Mouse (Mus musculus) spleen, postnatal 10 days (tissue): Measurements from ENCODE around the gene Upk3b.
A peak's percentile ranks its signal among the peaks of the same experiment; 100 is the strongest.

Experiments
- DNase-seq, 2 experiments: peaks; one replicate each; pipeline ENCODE4 v3.0.0; 2021 to 2022; ENCODE audit warnings: low spot score in 2 of 2

The Upk3b gene

DNA sequence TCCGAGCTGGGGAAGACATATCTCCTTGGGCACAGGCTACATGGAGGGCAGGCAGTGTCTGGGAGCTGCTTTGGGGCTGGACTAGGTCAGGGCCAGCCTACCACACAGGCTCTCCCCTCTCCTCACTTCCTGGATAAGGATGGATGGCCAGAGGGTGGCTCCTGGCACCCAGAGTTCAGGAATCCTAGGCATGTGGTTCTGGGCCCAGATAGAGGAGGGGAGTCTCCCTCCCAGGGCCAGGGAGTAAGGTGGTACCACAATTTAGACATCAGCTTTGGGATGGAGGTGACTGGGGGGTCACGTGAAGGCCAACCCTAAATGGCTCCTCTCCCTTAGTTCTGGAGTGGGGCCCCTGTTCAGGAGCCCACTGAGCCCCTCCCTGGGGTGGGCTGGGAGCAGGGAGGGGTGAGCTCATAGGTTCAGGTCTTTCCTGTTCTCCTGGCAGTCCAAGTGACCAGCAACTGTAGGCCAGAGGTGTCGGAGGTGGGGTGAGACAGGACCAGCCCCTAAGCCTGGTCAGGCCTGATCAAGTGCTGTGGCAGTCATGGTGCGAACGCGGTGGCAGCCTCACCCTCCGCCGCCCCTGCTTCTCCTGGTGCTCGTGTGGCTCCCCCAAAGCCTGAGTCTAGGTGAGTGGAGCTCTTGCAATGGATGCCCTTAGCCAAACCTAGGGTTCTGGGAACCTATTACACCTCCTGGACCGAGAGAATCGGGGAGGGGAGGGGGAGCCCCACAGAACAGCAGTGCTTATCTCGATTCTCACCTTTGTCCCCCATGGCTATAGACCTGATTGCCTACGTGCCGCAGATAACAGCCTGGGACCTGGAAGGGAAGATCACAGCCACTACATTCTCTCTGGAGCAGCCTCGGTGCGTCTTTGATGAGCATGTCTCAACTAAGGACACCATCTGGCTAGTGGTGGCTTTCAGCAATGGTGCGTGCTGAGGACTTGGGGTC, at the start of gene Upk3b:
TSS of gene Upk3b (plus strand) at position 239 of the 957 bp plus-strand sequence.
- DNase-seq, result no peak

DNA sequence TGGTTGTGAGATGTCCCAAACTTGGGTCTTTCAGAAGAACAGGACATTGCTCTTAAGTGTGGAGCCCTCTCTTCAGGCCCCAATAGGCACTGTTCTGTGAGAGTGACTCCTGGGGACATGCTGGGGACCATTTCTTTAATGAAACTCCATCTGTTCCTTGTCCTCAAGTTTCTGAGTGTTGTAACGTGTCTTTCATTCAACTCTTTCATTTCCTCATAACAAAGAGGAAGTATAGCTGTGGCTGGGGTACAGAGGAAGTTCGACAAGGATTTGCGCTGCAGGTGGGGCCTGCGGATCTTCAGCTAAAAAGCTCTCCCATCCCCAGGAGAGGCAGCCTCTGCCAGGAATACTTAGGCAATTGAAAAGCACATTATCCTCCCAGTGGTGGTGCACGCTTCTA, 47.7 kb upstream of the Upk3b start:
- DNase-seq, result peak in 1 of 2 experiments; percentile 42

DNA sequence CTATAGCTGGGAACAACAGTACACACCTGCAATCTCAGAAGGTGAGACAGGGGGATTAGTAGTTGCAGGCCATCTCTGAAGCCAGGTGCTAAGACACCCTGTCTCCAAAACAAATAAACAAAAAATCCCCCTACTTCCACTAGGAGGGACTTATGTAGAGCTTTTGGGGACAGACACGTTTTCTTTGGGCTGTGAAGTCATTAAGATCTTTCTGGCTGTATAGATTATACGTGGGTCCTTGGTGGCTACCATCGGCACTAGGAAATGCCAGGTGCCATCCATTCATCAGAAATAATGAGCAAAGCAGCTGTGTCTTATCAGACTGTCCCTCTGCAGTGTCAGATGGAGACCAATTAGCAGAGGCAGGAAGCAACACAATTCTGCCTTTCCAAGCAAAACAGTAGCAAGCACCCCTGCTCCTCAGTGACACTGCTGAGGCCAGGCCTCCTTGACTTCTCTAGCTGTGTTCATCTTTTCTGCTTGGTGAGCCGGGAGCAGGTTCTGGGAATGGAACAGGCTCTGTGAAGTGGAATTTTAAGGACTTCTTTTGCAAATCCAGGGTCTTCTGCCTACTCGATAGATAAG, 44.8 kb upstream of the Upk3b start:
- no peak for DNase-seq

DNA sequence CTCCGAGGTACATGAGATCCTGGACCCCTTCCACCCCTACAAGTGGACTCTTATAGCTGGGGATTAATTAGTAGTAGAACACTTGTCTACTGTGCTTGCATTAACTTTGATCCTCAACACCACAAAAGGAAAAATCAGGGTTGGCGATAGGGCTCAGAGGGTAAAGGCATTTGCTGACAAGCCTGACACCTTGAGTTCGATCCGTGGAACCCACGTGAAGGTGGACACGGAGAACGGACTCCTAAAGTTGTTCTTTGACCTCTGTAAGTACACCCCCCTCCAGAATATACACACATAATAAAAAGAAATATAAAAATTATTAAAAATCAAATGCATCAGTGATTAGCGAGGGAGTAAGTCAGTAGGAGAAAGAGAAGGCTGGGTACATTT, 44.0 kb upstream of the Upk3b start:
- no peak for DNase-seq

DNA sequence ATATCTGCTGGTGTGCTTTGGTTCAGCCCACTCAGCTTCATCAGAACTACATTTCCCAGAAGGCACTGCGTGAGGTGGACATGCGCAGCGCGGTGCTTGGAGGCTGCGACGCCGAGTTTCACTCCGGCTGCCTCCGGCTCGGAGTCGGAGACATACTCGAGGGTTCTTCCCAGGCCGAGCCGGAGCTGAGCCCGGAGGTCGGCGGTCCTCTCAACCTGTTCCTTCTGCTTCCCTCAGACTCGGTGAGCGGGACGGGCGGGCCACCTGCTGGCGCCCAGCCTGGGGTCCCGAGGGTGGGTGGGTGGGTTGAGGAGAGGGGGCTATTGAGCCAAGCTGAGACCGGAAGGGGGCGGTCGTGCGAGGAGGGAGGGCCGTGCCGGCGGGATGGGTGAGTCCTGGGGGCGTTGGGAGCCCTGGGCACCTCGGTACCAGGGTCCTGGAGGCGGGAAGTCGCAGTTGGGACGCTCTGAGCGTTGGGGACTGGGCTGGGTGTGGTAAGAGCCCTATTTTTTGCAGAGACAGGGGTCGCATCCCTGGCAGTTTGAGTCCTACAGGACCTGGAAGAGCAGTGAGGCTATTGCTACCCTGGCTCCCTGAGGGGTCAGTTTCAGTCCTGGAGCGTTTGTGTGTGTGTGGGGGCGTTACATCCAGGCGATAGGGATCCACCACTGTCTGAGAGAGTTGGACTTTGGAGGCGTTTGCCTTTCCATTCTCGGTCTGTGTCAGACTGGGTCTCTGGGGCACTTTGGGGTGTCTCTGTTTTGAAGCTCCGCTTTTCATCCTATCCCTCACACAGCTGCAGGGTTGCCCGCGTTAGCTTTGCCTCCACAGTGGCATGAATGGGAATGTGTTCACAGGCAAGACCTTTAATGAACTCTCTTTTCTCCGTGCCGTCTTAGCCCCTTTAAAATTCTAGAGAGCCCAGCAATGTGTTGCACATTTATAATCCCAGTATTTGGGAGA, 43.3 kb upstream of the Upk3b start, which contains the start of gene Dtx2:
TSS of gene Dtx2 (plus strand) at position 76 of the 963 bp plus-strand sequence.
- peak; percentile 83 to 92 for DNase-seq

DNA sequence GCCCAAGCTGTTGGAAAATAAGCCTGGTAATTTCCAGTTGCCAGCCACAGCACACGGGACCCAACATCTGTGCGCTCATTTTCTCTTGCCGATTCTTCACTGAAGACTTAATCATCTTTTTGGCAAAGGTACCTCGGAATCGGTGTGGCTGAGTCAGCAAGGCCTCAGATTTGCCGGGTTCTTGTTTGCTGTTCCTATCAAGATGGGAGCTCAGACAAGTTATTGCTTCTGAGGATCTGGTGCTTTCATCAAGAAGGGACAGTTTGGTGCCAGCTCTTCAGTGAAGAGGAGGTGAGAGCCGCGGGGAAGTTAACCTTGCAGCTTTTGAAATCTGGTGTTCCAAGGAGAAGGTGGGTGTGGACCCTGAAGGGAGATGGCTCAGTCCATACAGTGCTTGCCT, 42.1 kb upstream of the Upk3b start:
- no peak for DNase-seq

DNA sequence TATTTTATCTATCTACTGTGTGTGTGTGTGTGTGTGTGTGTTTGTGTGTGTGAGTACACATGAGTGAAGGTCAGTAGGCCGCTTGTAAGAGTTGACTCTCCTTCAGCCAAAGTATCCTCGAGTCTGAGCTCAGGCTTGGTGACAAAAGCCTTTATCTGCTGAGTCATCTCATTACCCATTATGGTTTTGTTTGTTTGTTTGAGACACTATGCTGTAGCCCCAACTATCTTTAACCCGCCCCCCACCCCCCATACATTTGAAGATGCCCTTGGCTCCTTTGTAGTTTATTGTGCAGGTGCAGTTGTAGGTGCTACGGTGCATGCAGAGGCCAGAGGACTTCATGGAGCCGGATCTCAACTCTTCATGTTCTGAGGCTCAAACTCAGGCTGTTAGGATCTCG, 37.1 kb upstream of the Upk3b start:
- no peak for DNase-seq

DNA sequence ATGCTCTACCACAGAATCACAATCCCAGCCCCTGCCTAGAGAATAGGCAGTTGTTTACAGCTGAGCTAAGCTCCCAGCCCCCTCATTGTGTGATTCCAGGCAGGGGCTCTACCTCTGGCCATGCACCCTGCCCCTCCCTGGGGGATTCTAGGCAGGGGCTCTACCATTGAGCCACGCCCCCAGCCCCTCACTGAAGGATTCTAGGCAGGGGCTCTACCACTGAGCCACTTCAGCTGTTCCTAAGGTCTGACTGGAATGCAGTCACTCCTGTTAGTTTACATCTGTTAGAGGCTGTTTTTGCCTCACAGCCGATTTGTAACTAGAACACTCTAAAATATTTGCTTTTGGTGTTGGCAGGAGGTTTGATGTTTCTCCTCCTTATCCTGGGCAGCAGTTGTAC, 36.0 kb upstream of the Upk3b start:
- DNase-seq, result no peak

DNA sequence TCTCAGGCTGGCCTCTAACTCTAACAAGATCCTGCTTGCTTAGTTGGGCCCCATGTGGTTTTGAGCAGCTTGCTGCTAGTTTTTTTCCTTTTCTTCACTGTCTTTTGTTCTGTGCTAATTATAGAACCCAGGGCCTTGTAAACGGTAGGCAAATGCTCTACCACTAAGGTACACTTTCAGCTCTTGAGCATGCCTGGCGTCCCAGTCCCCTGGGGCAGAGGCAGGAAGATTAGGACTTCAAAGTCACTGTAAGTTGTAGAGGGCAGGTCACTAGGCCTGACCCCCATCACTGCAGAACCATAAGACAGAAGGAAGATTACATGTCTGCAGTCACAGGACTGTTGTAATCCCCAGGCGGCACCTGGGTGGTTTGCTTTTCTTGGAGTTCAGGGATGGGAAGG, 35.5 kb upstream of the Upk3b start:
- DNase-seq, result no peak

DNA sequence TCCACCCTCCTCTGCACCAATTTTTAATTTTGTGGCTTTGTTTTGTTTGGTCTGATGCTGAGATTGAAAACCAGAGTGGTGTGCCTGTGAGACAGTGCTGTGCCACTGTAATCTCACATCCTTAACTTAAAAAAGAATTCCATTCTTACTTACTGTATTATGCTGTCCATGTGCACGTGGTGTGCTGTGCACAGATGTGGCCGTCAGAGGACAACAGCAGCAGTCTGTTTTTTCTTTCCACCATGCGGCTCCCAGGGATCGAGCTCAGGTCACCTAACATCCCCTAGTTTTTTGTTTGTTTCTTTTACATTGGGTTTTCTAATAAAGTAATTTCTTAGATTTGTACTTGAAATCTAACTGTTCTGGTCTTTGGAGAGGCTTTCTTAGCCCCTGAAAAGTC, 33.8 kb upstream of the Upk3b start:
- no peak for DNase-seq

DNA sequence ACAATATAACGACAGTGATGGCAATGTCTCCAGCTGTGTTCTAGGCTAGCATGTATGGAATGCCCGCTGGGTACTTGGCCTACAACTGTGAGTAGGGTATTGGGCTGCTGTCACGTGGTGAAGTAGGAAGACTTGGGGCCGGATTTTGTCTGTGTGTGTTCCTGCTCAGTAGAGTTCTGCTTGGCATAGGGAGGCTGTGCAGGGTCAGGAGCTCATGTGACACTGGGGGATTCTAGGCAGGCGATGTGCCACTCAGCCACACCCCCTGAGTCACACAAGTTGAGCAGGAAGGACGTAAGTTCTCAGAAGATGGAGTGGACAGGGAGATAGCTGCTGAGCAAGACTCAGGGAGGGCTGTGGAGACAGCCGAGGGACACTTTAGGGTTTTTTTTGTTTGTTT, 30.6 kb upstream of the Upk3b start:
- DNase-seq, result no peak

DNA sequence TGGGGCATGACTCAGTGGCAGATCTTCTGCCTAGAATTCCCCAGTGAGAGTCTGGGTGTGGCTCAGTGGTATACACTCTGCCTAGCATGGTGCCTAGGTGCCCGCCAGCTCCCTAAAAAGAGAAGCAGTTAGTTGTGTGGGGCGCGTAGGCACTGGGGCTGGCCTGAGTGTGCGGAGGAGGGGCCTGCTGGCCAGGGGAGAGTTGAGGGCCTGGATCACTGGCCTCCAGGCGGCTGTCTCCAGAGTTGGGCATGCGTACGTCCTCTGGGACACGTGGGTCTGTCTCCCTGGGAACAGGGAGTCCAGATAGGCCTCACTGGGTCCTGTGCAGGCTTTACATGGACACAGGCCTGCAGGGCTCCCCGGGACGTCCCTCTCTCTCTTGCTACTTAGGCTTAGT, 23.4 kb upstream of the Upk3b start:
- no peak for DNase-seq

DNA sequence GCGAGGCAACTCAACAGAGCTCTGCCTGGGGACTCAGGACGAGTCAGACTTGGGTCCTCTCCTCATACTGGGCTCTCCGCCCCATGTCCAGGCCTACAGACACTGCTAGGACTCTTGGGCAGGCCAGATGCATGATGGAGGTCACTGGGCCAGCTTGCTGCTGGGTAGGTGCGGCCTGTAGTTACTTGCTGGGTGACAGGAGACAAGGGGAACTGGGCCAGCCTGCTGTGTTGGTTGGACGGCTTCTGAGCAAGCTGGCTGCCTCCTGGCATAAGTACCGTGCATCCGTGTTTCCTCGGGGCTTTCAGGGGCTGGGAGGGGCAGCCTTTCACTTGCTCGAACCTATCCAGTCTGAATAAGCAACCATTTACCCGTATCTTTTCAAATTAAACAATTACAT, 22.7 kb upstream of the Upk3b start:
- no peak for DNase-seq

DNA sequence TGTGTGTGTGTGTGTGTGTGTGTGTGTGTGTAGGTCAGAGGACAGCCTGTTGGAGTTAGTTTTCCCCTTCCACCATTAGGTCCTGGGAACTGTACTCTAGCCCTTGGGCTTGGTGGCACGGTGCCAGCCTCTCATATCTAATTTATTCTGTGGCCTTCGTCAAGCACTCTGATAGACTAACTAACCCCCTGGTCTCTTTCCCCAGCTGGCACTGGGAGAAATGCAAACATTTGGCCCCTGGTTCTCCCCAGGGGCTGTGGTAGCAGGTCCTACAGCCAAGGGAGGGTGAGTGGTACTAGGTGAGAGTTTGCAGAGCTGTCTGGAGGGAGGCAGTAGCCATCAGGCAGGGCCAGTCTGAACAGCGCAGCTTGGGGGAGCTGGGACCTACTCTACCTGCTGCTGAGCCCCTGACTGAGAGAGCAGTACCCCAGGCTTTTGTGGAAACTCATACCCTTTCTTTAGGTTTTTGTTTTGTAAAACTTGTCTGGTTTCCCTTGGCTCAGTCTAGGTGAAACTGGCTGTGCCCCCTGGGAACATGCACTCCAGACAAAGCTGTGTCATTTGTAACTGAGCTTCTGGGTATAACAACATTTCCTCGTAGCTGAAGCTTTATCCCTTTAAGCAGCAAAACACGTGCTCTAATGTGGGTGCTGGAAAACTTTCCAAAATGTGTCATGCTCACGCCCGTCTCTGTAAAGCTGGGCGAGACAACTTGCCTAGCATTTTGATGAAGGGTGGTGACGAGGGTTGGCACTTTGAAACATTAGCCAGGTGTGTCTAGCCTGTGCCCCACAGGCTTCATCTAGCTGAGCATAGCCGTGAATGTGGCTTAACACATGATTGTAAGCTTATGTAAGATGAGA, 22.1 kb upstream of the Upk3b start:
- DNase-seq, result no peak

DNA sequence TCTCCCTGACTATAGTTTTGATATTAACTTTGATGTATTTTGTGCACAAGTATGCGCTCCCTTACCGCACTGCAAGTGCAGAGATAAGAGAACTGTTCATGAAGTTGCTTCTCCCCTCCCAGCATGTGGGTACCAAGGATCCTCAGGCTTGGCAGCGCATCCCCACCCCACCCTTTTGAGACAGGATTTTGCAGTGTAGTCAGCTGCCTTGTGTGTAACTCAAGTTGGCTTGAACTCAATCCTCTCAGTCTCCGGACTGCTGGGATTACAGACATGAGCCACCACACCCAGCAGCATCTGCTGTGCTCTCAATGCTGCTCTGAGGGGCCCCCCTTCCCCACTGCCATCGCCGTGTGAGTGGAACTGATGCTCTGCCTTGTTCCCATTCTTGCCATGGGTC, 21.0 kb upstream of the Upk3b start:
- no peak for DNase-seq

DNA sequence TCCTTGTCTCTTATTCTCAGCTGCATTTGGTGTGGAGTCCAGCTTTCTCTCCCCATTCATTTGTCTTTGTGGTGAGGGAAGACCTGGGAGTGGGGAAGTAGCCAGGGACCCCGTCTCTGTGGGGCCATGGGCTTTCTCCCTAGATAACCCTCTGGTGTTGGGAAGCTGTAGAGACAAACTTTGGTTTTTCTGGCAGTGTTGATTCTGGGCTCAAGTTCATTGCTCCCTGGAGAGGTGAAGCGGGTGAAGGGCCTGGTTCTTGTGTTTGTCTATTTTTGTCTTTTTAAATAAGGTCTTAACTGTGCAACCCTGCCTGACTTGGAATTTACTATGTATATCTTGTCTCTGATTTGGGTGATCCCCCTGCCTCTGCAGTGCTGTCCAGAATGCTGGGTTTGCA, 19.6 kb upstream of the Upk3b start:
- DNase-seq, result no peak

DNA sequence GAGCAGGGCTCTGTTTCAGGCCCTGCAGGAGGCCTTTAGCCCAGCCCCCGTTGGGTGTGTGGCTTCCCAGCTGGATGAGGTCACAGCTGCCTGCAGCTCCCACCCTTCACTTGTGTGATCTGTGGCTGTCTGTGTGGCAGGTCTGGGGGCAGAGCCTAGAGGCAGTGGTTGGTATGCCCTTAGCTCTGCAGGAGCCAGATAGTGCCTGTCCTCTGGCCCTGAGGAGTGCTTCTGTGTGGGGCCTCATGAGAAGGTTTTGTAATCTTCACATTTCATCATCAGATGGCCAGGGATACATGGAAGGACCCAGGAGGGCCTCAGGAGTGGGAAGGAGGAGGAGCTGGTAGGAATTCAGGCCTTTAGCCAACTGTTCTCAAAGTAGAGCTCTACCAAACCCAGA, 18.4 kb upstream of the Upk3b start:
- DNase-seq, result no peak

DNA sequence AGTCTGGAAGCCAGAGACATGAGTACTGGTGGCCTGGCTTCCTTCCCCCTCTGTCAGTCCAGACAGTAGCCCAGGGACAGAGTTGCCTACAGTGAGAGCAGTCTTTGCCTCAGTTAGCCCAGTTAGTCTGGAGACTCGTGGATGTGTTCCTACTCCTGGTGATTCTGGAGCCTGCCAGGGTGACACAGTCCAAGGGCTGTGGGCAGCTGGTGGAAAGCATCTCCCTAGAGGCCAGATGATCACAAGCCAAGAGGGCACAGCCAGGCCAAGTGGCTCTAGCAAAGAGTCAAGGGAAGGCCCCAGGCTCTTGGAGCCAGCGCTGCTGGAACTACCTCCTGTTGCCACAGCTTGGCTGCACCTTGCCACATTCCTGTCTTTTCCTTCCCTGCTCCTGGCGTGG, 12.6 kb upstream of the Upk3b start:
- no peak for DNase-seq

DNA sequence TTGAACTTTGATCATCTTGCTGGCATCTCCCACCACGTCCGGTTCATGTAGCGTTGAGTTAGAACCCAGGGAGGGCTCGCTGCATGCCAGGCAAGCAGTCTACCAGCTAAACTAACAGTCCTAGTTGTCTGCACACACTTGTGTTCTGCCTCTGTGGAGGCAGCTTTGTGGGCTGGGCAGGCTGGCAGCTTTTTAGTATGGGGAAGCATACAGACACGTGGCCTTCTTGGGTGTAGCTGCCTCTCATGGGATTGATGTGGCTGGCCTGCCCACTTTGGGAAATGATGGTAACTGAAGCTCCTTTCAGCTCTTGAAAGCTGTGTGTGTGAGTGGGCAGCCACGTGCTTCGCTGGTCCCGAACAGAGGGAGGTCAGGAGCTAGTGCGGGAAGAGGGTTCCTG, 11.4 kb upstream of the Upk3b start:
- no peak for DNase-seq

DNA sequence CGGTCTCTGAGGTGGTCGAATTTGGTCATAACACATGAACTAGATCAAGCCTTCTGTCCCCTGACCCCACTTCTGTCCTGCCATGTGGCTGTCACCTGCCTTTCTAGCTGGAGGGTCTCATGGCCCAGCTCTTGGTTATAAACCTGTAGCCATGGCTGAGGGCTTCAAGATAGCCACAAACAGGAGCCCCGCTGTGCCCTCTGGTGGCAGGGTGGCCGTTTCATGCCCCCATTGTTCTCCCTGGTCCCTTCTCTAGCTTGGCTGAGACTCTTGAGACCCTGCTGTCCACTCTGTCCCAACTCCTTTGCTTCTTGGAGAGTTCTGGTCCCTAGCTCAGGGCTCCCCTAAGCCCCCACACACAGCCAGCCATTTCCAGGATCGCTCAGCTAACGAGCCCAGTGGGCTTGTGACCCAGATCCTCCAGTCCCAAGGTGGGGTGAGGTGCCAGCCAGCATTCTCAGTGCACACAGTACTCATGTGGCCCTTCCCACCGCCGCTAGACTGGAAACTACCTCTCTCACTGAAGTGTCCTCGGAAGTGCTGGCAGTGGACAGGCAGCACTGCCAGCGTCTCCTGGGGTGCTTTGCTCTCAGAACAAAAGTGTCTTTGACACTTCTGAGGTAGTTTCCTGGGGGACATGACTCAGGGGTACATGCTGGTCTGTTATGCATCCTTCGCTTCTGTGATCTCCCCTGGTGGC, 10.5 kb upstream of the Upk3b start:
- DNase-seq, result no peak

DNA sequence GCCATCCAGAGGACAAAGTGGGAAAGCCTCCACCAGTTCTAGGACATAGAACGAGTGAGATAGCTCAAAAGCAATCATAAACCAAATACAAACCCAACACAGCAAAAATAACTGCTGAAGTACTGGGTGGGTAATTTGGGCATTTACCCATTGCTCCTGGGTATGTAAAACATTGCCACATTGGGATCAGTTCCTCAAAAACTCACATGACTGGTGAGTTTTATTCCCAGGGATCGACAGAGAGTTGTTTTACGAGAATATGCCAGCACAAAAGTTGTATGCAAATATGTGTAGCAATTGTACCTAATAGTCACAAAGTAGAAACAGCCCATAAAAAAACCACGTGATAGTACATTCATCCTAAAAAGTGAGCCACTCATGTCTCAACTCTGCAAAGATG, 3.4 kb upstream of the Upk3b start:
- no peak for DNase-seq
